Mouse (Mus musculus) spleen, postnatal 4 days (tissue): ENCODE measurements around the gene Pvr.

ENCODE experiments used
- DNase-seq, 2 experiments: peaks; one replicate each; pipeline ENCODE4 v3.0.0; 2022; ENCODE audit warnings: low spot score in 2 of 2

Pvr gene

DNA sequence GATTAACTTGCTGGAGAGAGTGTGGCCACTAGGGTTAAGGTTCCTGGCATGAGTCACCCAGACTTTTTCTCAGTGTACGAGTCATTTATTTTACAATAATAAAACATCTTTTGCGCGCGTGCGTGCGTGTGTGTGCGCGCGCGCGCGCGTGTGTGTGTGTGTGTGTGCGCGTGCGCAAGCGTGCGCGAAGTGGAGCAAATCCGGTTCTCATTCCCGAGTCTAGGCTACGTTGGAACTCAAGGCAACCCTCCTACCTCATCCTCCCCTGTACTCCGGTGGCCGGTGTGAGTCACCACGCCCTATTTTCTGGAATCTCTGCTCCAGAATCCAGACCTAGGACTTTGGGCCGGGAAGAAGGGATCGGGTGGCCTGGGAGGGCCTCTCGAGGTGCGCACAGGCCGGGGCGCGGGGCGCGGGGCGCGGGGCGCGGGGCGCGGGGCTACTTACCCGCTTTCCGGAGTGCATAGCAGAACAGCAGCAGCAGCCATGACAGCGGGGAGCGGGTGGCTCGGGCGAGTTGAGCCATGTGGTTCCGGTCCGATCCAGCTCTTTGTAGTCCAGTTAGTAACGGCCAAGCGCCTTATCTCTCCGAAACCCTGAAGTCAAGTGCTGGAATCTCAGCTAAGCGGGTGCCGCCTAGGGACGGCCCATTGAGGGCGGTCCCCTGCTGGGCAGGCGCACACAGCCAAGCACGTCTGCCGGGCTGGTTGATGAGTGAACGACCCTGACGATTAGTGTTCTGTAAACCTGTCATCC, at the start of gene Pvr:
Gene Pvr, minus strand, starts transcription at position 655 of the 756 bp plus-strand sequence.
- DNase-seq: peak; percentile 45 to 71

DNA sequence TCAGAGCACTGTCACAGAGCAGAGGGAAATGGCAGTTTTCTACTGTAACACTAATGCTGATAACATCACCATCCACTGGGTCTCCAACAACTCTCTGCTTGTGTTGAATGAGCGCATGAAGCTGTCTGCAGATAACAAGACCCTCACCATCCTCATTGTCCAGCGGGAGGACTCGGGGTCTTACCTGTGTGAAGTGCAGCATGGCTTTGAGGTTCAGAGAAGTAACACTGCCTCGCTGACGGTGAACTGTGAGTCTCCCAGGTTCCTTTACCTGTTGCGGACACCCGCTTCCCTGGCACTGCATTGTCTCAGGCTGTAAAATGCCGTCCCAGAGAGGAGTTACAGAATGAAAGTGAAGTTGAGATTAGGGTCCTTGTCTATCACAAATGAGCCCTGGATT, 49.2 kb upstream of the Pvr start:
- no peak for DNase-seq

GRCm38 (mm10) chr7:19969541-19970090, 48.7 kb upstream of the Pvr start:
- no peak for DNase-seq

GRCm38 (mm10) chr7:19969106-19969505, 48.1 kb upstream of the Pvr start:
- no peak for DNase-seq

GRCm38 (mm10) chr7:19964985-19965579, 44.1 kb upstream of the Pvr start, which contains the start of gene Ceacam20:
Gene Ceacam20, plus strand, starts transcription at chr7:19965412.
- DNase-seq: no peak

DNA sequence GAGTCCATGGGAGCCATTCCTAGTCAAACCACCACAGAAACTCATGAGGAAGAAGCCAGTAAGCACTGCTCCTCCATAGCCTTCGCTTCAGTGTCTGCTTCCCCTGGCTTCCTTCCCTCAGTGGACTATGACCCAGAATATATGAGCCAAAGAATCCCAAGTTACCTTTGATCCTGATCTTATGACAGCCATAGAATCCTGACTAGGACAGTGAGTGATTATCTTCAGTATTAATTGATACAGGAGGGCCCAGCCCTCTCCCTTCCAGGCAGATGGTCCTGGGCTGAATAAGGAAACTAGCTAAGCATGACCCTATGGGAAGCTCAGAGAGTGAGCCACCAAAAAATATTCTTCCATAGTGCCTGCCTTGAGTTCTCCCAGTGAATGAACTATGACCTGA, 41.5 kb upstream of the Pvr start:
- no peak for DNase-seq

GRCm38 (mm10) chr7:19956341-19956781, 35.4 kb upstream of the Pvr start:
- peak; percentile 72 to 89 for DNase-seq

DNA sequence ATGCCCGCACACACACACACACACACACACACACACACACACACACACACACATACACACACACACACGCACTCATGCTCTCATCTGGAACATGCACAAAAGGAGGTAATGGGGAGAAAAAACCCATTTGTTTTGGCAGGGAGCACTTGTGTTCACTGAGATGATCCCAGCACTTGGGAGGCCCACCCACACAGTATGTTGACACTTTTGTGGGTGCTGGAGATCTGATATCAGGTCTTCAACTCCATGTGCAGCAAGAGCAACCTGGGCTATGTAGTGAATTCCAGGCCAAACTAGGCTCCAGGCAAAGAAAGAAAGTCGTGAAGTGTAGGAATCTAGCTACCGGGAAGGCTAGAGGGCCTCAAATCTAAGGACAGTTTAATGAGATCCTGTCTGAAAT, 34.9 kb upstream of the Pvr start:
- no peak for DNase-seq

GRCm38 (mm10) chr7:19953054-19953453, 32.1 kb upstream of the Pvr start:
- DNase-seq: no peak

DNA sequence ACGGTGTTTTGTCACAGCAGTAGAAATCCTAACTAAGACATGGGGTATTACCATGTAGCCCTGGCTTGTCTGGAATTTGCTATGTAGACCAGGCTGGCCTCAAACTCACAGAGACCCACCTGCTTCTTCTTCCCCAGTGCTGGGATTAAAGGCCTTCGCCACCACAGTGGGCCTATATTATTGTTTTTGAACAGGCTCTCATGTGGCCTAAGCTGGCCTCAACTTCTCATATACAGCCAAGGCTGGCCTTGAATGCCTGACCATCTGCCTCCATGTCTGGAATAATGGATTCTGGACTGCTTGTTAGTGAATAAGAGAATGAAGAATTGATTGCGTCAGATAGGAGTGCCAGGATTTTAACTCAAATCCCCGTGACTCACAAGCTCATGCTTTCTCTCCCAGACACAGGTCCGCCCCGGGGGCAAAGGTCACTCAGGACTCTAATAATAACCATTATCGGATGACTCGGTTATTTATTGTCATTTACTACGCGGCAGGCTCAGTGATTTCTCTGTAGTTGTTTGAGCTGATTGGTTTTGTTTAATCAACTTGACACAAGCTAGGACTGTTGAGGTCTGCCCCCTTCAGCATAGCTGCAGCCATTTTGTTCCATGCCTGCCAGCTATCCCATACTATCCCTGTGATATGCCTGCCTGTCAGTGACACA, 31.5 kb upstream of the Pvr start:
- DNase-seq: no peak

GRCm38 (mm10) chr7:19950589-19950988, 29.6 kb upstream of the Pvr start, which contains the start of gene Igsf23:
Gene Igsf23, minus strand, starts transcription at chr7:19950756.
- no peak for DNase-seq

DNA sequence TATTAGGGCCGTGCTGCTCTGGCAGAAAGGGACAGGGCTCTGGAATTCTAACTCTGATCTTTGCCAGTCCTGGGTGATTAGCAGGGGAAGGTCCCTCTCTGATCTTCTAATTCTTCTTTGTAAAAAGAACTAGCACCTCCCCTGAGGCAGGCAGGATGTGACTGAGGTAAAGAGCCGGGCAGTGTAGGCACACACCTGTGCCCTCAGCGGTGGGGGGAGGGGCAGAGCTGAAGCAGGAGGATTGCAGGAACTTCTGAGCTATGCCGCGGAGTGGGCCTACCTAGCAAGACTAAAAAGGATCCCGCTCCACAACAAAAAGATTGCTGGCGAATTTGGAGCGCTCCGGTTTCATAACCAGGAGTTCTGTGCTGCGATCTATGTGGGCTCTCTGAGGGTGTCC, 29.0 kb upstream of the Pvr start:
- no peak for DNase-seq

DNA sequence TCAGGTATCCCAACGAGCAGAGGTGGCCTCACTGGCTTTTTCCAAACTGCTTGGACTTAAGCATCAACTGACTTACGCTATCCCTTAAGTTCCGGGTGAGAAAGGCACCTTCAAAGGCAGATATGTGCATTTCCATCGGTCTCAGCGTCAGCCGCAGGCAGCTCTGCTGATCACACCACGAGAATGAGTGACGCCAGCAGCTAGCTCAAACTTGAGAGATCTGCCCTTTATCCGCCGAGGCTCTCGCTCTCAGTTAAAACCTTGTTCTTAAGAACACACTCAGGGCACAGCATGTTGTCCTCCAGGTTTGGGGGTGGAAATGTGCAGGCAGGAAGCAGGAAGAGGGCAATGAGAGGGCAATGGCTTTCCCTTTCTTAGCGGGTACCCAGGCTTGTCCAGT, 28.0 kb upstream of the Pvr start:
- DNase-seq: no peak

- DNase-seq: no peak
Observed at GRCm38 (mm10) chr7:19945821-19946515, 25.0 kb upstream of the Pvr start.

GRCm38 (mm10) chr7:19945201-19945600, 24.2 kb upstream of the Pvr start:
- no peak for DNase-seq

GRCm38 (mm10) chr7:19944709-19945108, 23.7 kb upstream of the Pvr start:
- no peak for DNase-seq

DNA sequence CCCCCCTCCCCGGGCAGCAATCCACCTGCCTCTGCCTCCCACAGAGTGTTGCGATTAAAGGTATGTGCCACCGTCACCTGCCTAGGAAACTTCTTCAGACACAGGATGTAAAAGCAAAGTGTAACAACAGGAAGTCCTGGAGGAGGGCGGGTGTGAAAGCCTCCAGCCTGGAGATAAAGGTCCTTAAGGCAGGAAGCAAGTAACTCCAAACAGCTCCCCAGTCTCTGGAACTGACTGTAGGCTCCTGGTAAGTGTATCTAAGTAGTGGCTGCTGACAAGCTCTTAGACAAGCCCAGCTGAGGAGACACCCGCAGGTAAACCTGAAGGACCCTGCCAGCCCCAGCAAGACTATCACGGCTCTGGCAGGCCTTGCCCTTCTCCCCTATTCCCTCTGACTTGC, 19.3 kb upstream of the Pvr start:
- DNase-seq: no peak

GRCm38 (mm10) chr7:19939555-19940235, 18.7 kb upstream of the Pvr start:
- peak in 1 of 2 experiments; percentile 37 for DNase-seq

GRCm38 (mm10) chr7:19937229-19937821, 16.4 kb upstream of the Pvr start:
- DNase-seq: no peak

DNA sequence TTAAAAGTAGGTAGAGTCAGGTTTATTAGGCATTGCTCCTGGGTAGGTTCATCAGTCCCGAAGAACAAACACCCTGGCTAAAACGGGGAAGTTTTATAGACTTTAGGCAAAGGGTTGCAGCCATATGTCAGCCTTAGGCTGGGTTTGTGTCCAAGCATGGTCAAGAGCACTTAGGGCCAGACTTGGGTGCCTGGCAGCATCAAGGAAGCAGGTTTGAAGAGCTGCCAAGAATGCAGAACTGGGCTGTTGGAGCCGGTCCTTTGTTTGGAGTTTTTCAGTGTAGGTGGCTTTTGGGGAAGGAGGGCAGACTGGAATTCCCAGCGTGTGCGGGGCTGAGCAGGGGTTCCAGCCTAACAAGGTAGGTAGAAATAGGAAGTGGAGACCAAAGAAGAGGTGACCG, 15.0 kb upstream of the Pvr start:
- DNase-seq: no peak
